Mouse (Mus musculus) brain, embryonic 14.5 days (tissue): Measurements from ENCODE around the gene Klf16. TPM values are rescaled to one million over a fixed set of nuclear protein-coding genes. Genes with fewer than 3 reads are reported as not detected.

Source experiments
- DNase-seq: peaks from one replicate; pipeline ENCODE4 v3.0.0-alpha.2; 2011; ENCODE audit warnings: low read depth
- CTCF ChIP-seq: fragments of 200-500 bp; IDR thresholded peaks from 2 replicates; pipeline ENCODE4 v1.5.1; 2012; ENCODE audit warnings: inconsistent platforms, mild to moderate bottlenecking, moderate library complexity, borderline replicate concordance; ENCODE audit not compliant: insufficient read depth, insufficient read length; ENCODE audit errors: extremely low read depth
- POLR2A ChIP-seq: fragments of 200-500 bp; IDR thresholded peaks from 2 replicates; pipeline ENCODE4 v1.6.1; 2012; ENCODE audit warnings: mild to moderate bottlenecking, inconsistent platforms, borderline replicate concordance; ENCODE audit not compliant: poor library complexity, insufficient read depth, insufficient read length, severe bottlenecking; ENCODE audit errors: extremely low read depth
- polyA plus RNA-seq: library from polyadenylated mRNA; depleted of rRNA; stranded (reverse); fragments of >200 nt; gene quantifications from 2 replicates; pipeline ENCODE4 v1.2.3, GENCODE M21; 2012

The Klf16 gene
- polyA plus RNA-seq, 1 experiment: 12.2 TPM

DNA sequence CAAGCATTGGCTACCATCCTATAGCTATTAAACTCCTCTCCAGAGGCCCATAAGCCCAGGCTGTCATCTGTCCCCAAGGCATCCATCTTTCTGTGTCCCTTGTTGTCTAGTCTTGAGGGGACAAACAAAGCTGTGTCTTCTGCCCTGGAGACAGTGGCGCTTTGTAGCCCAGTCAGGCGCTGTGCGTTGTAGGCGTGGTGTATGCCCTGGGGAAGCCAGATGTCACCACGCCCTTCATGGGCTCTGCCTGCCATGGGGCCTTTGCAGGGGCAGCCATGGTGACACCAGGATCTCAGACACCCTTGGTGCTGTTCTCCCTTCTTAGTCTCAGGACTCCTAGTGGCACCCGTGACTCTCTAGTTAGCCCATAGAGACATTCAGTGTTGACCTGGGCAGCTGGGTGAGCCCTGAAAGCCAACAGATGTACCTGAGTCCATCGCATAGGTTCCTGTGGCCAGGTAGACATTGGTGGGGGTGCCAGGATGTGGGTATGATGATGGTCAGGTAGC is 26.9 kb upstream of the Klf16 start:
- no peak for DNase-seq
- TF ChIP-seq POLR2A (no peak), CTCF (no peak)

DNA sequence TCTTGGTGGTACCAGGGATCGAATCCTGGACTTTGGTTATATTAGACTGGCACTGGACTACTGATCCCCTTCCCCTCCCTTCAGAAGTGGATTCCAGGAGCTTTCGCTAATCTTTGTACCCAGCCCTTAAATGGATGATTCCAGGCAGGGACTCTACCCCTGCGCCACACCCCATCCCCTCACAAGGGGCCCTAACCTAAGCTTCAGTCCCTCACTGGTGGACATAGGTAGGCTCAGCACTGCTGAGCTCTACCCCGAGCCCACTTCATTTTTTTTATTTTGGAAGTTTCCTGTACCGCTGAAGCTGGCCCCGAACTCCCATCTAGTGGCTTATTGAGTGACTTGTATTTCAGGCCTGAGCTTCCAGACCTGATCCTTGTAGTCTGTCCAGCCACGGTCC is 26.2 kb upstream of the Klf16 start:
- TF ChIP-seq POLR2A (no peak), CTCF (no peak)
- no peak for DNase-seq

DNA sequence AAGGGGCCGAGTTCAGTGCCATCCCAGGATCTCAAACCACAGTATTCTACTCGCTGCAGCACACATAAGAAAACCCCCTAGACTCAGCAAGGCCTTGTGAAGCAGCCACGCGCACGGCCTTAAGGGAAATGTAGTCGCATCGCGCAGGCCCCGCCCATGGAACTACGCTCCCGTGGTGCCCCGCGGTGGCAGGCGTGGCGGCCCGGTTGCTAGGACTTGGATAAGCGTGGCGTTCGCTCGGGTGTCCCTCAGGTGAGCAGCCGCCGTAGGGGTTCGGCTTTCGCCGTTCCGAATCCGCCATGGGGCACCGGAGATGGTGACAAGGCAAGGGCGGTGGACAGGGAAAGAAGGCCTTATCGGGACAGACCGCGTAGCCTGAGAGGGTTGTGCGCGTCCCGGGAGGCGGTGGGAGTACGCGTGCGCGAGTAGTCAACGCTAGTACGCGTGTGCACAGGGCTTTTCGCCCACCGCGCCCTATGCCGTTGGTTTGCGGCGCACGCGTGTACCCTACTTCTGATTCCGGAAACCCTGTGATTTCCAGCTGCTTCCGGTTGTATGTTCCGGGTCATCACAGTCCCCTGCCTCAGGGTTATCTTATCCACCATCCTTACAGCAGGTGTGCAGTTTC is 25.7 kb upstream of the Klf16 start, which contains the start of the genes Scamp4 and Adat3:
Gene Scamp4 (plus strand): TSS at position 175 of the 628 bp plus-strand sequence.
Gene Adat3 (plus strand): TSS at position 183 of the 628 bp plus-strand sequence.
- no peak for TF ChIP-seq CTCF
- TF ChIP-seq POLR2A: peak; percentile 36; the same call in 1 of the 2 replicates
- DNase-seq: peak; percentile 99

DNA sequence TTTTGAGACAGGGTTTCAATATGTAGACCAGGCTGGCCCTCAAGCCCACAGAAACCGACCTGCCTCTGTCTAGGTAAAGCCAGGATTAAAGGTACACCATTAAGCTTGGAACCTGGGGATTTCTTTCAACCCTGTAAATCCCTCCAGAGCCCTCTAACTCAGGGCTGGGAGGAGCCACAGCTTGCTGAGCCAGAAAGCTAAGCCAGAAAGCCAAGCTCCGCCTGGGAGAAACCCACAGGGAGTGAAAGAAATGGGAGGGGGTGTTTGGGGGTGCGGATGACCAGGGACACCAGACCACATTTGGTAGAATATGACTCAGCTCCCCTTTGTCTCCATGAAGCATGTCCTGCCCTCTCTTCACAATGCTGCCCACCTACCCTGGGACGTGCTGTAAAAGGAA is 19.2 kb upstream of the Klf16 start:
- TF ChIP-seq POLR2A: no peak
- TF ChIP-seq CTCF: no peak

DNA sequence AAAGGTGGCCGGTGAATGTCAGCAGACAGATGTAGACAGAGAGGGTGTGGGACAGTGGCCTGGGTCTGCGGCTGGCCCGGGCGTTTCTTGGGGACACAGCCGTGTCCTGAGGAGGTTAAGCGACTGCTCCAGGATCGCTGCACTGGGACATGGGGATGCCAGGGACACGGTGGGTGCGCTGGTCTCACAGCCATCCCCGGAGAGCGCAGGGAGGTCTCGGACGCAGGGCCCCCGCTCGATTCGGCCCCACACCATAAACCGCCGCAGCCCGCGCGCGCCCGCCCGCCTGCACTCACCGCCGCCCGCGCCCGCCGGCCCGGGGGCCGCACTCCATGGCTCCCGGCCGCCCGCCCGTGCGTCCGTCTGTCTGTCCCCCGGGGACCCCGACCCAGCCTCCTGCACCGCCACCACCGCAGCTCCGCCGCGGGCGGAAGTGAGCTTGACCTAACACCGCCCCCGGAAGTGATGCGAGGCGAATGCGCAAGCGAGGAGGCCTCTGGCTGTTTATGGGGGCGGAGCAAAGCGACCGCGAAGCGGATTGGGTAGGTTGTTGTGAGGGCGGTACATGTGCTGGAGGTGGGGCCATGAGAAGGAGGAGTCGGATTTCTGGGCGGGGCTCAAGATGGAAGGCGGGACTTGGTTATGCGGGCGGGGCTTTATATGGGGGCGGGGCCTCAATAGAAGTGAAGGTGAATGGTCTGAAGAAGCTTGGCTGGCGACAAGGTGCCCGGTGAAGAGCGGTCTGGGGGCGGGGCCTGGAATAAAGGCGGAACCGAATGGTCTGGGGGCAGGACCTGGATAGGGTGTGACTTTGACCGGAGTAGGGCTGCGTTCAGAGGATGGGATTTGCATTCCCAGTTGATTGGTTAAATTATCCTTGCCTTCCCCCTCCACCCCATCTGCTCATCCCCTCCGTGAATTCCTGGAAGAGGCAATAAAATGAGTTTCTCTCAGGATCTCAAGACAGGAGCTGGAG is 13.0 kb upstream of the Klf16 start, which contains the start of gene Abhd17a:
Gene Abhd17a (minus strand): TSS at position 463 of the 976 bp plus-strand sequence.
- DNase-seq: peak; percentile 99
- peak; percentile 91 for TF ChIP-seq POLR2A
- no peak for TF ChIP-seq CTCF

More for the DNA sequence above, 19.2 kb upstream of the Klf16 start:
- DNase-seq: no peak

DNA sequence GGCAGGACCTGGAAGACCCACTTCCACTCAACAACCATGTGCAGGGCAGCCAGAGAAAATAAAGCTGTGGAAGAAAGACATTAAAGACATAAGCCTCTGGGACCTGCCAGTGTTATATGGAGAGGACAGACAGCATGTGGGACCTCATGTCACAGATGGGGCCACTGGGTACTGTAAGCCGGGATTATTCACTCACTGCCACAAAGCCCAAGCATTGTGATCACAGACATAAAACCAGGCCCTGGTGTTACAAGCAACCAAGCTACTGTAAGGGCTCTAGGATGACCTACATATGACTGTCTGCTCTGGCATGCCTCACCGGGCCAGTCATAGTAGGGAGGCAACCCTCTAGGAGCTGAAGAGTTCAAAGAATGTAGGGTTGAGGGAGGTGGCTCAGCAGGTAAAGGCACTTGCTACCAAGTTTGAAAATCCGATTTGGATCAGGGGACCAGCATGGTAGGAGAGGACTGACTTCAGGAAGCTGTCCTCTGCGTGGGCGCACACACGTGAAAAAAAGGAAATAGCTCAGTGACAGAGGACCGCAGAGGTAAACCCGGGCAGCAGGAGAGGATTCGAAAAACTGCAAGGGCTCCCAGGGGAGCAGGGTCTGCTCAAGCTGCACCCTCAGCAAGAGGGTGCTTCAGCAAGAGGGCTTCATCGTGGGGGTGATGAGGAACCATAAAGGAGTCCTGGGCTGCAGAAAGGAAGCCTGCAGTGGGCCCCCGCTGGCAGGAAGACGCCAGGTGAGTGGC is 12.2 kb upstream of the Klf16 start:
- TF ChIP-seq POLR2A: no peak
- TF ChIP-seq CTCF: no peak
- DNase-seq: no peak

DNA sequence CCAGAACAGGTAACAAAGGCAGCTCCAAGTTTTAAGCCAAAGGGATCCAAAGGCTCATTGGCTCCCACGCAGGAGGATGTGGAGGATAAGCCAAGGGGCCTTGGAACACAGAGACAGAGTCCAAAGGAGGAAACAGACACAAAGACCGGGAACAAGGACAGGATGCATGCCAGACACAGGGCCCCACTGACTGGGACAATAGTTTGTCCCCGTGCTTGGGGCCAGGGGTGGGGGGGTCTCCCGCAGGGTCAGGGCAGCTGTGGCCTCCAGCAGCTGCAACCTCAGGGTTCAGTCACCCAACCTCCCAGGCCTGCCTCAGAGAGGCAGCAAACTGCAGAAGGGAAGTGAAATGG is 10.2 kb upstream of the Klf16 start:
- no peak for TF ChIP-seq CTCF
- no peak for TF ChIP-seq POLR2A
- no peak for DNase-seq

DNA sequence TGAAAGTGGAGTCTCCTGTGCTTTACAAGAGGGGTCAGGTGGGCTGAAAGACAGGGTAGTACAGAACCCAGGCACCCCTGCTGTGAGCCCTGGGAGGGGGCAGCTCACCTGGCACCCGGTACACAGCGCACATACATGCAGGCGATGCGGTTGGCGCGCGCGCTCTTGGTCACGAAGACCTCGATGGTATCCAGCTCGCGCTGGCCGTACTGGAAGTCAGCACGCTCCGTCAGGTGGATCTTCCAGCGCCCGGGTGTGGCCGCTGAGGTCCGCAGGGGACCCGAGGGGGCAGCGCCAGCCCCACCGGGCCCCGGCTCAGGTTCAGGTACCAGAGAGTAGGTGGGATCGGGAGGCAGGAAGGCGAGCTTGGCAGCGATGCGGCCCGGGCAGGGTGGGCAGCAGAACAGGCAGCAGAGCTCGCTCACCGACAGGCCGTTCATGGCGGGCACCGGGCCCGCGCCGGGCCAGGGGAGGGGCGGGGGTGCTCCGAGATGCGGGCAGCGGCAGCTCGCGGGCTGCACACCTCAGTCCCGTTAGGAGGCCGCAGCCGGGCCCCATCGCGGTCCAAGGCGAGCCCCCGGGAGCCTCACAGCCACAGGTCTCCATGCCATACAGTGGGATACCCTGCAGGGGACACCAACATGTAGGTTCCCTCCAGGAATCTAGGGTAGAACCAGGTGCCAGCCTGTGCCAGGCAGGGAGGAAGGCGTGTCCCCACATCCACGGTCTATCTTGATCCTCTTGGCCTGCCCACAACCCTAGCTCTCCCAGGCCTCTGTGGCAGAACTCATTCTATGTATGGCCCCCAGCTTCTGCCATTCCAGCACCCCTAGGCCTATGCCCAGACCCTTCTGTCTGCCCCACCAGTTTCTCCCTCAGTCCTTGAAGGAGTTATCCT is 9.5 kb upstream of the Klf16 start:
- TF ChIP-seq POLR2A (no peak), CTCF (no peak)
- no peak for DNase-seq

DNA sequence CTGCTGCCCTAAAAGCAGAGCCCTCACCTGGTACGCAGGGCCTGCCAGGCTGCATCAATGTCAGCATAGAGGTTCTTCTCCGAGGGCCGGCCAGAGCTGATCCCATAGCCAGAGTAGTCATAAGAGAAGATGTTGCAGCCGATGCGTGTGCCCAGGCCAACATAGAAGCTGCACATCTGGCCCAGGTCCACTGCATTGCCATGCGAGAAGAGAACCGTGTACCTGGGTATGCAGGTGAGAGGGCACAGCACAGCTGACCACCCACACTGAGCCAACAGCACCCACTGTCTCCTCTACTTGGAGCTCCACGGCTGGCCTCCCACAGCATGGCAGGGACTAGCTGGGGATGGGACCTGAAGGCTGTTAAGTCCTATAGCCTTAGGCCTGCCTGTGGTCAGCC is 8.5 kb upstream of the Klf16 start:
- TF ChIP-seq POLR2A (no peak), CTCF (no peak)
- no peak for DNase-seq
